Mouse (Mus musculus) lung, embryonic 16.5 days (tissue): Measurements from ENCODE around the gene Pdf. TPM values are rescaled to one million over a fixed set of nuclear protein-coding genes. Genes with fewer than 3 reads are reported as not detected.
"Not testable (repeated sequence)": the region's sequence is repeated elsewhere in the genome, so short reads cannot be mapped to it uniquely, and the experiment has no call there.

Experiments
- ATAC-seq: fragments of 200-750 bp; cut with Nextera tagmentation; 2 replicates; pipeline ENCODE4 v1.8.0; 2017; ENCODE audit warnings: low read depth, mild to moderate bottlenecking, moderate library complexity
- H3K27ac ChIP-seq: fragments of 300-500 bp; sonication (generic); 2 replicates; pipeline ENCODE4 v1.5.1; 2014; ENCODE audit warnings: mild to moderate bottlenecking, control low read depth, low read length
- H3K27me3 ChIP-seq: fragments of 300-500 bp; sonication (generic); 2 replicates; pipeline ENCODE4 v1.6.1; 2014; ENCODE audit warnings: low read depth, low read length, mixed read lengths; ENCODE audit not compliant: control insufficient read depth, insufficient read depth
- H3K36me3 ChIP-seq: fragments of 300-500 bp; sonication (generic); 2 replicates; pipeline ENCODE4 v1.6.1; 2014; ENCODE audit warnings: low read length; ENCODE audit not compliant: control insufficient read depth, insufficient read depth
- H3K4me1 ChIP-seq: fragments of 300-500 bp; sonication (generic); replicated peaks from 2 replicates; pipeline ENCODE4 v1.6.1; 2014; ENCODE audit warnings: low read length, mixed read lengths; ENCODE audit not compliant: control insufficient read depth, insufficient read depth
- H3K4me2 ChIP-seq: fragments of 300-500 bp; sonication (generic); 2 replicates; pipeline ENCODE4 v1.6.1; 2014; ENCODE audit warnings: low read depth, low read length, control low read depth
- H3K4me3 ChIP-seq: fragments of 300-500 bp; sonication (generic); 2 replicates; pipeline ENCODE4 v1.5.1; 2014; ENCODE audit warnings: mild to moderate bottlenecking, low read length, control low read depth
- H3K9ac ChIP-seq: fragments of 300-500 bp; sonication (generic); 2 replicates; pipeline ENCODE4 v1.6.1; 2014; ENCODE audit warnings: low read length, control low read depth
- H3K9me3 ChIP-seq: fragments of 300-500 bp; sonication (generic); 2 replicates; pipeline ENCODE4 v1.6.1; 2016; ENCODE audit warnings: low read length; ENCODE audit not compliant: control insufficient read depth
- WGBS: fragments of 180-500 bp; shearing (Covaris S2); extraction: QIAGEN DNeasy Blood & Tissue Kit; methylation state at CpG from one replicate; pipeline ENCODE4 v1.1.7; 2014; 5-methylcytosine and 5-hydroxymethylcytosine counted together
- polyA plus RNA-seq: library from polyadenylated mRNA; unstranded; fragments of >200 nt; fragmentation: Nextera tagmentation; extraction: Ambion mirVana; gene quantifications from 2 replicates; pipeline ENCODE4 v1.2.1, GENCODE M21; 2015

Gene Pdf
- polyA plus RNA-seq, 1 experiment from 2014 or later: 35.5 TPM

GRCm38 (mm10) chr8:107046976-107047375, 1.4 kb downstream of the Pdf start:
- Histone ChIP-seq H3K4me2 (no peak overlapping the region), H3K36me3 (peaks cover 55% of the 10 kb centered on the region), H3K4me3 (no peak overlapping the region), H3K27ac (no peak overlapping the region), H3K9ac (no peak overlapping the region), H3K9me3 (no peaks in the 10 kb centered on the region), H3K27me3 (no peaks in the 10 kb centered on the region), H3K4me1 (peaks cover 6% of the 10 kb centered on the region; the same call in 1 of the 2 replicates)
- 83% methylated on average over 5 of the region's 5 CpGs for WGBS
- ATAC-seq: no peak

- H3K4me2 ChIP-seq: no peak overlapping the region
- H3K27me3 ChIP-seq: no peaks in the 10 kb centered on the region
- H3K27ac ChIP-seq: no peak overlapping the region
- H3K4me3 ChIP-seq: no peak overlapping the region
- H3K9ac ChIP-seq: no peak overlapping the region
- peaks cover 6% of the 10 kb centered on the region; the same call in 1 of the 2 replicates for H3K4me1 ChIP-seq
- no peaks in the 10 kb centered on the region for H3K9me3 ChIP-seq
- ATAC-seq: no peak
- 86% methylated on average over 6 of the region's 6 CpGs for WGBS
- peaks cover 52% of the 10 kb centered on the region for H3K36me3 ChIP-seq
These were observed 2.9 kb downstream of the Pdf start for GRCm38 (mm10) chr8:107045478-107045877.

GRCm38 (mm10) chr8:107040632-107041031, 7.8 kb downstream of the Pdf start:
- H3K27ac ChIP-seq: no peak overlapping the region
- H3K36me3 ChIP-seq: peaks cover 34% of the 10 kb centered on the region
- 72% methylated on average over 7 of the region's 7 CpGs for WGBS
- no peak overlapping the region for H3K4me3 ChIP-seq
- H3K4me2 ChIP-seq: no peak overlapping the region
- H3K4me1 ChIP-seq: no peaks in the 10 kb centered on the region
- no peaks in the 10 kb centered on the region for H3K27me3 ChIP-seq
- no peaks in the 10 kb centered on the region for H3K9me3 ChIP-seq
- no peak for ATAC-seq
- no peak overlapping the region for H3K9ac ChIP-seq

GRCm38 (mm10) chr8:107036626-107037025, 11.8 kb downstream of the Pdf start:
- Histone ChIP-seq H3K4me1 (peaks cover 17% of the 10 kb centered on the region), H3K9me3 (no peaks in the 10 kb centered on the region), H3K36me3 (peaks cover 3% of the 10 kb centered on the region), H3K4me2 (no peak overlapping the region), H3K4me3 (no peak overlapping the region), H3K27ac (no peak overlapping the region), H3K9ac (no peak overlapping the region), H3K27me3 (no peaks in the 10 kb centered on the region)
- no peak for ATAC-seq
- WGBS: 67% methylated on average over 8 of the region's 8 CpGs

GRCm38 (mm10) chr8:107035641-107036040, 12.8 kb downstream of the Pdf start:
- no peak for ATAC-seq
- peaks cover 2% of the 10 kb centered on the region; the same call in 1 of the 2 replicates for H3K36me3 ChIP-seq

GRCm38 (mm10) chr8:107033609-107034008, 14.8 kb downstream of the Pdf start:
- not testable (repeated sequence) for H3K36me3 ChIP-seq, ATAC-seq, H3K4me2 ChIP-seq, H3K9ac ChIP-seq, H3K4me3 ChIP-seq, H3K27me3 ChIP-seq, H3K27ac ChIP-seq, H3K9me3 ChIP-seq
- peaks cover 17% of the 10 kb centered on the region for H3K4me1 ChIP-seq
- WGBS: 92% methylated on average over 2 of the region's 2 CpGs

More at GRCm38 (mm10) chr8:107035641-107036040, 12.8 kb downstream of the Pdf start:
- H3K4me1 ChIP-seq: peaks cover 17% of the 10 kb centered on the region
- no peak overlapping the region for H3K4me2 ChIP-seq
- H3K4me3 ChIP-seq: no peak overlapping the region
- no peak overlapping the region for H3K9ac ChIP-seq
- no peak overlapping the region for H3K27ac ChIP-seq
- H3K9me3 ChIP-seq: no peaks in the 10 kb centered on the region
- no peaks in the 10 kb centered on the region for H3K27me3 ChIP-seq
- WGBS: 88% methylated on average over 3 of the region's 3 CpGs

GRCm38 (mm10) chr8:107031577-107032090, 16.8 kb downstream of the Pdf start:
- peak overlapping the region; percentile 85 for H3K4me2 ChIP-seq
- 0% methylated on average over 40 of the region's 40 CpGs for WGBS

GRCm38 (mm10) chr8:107030650-107031576, 17.5 kb downstream of the Pdf start, which contains the start of gene Vps4a:
Gene Vps4a (plus strand): TSS chr8:107031222.
- peak within 1 kb of the TSS; percentile 97 for H3K9ac ChIP-seq
- no peaks in the 10 kb centered on the region for H3K36me3 ChIP-seq
- ATAC-seq: peak; percentile 97
- H3K9me3 ChIP-seq: no peaks in the 10 kb centered on the region
- H3K4me2 ChIP-seq: peak within 1 kb of the TSS; percentile 85
- H3K4me3 ChIP-seq: peak within 1 kb of the TSS; percentile 95
- peak within 1 kb of the TSS; percentile 87 for H3K27ac ChIP-seq
- no peaks in the 10 kb centered on the region for H3K27me3 ChIP-seq
- 4% methylated on average over 66 of the region's 66 CpGs for WGBS
- H3K4me1 ChIP-seq: peaks cover 17% of the 10 kb centered on the region

More at GRCm38 (mm10) chr8:107031577-107032090, 16.8 kb downstream of the Pdf start:
- H3K4me3 ChIP-seq: peak overlapping the region; percentile 95
- no peak for ATAC-seq
- H3K9me3 ChIP-seq: no peaks in the 10 kb centered on the region
- H3K27me3 ChIP-seq: no peaks in the 10 kb centered on the region
- H3K27ac ChIP-seq: peak overlapping the region; percentile 87
- no peaks in the 10 kb centered on the region for H3K36me3 ChIP-seq
- H3K9ac ChIP-seq: peak overlapping the region; percentile 97
- peaks cover 17% of the 10 kb centered on the region for H3K4me1 ChIP-seq

GRCm38 (mm10) chr8:107030058-107030457, 18.4 kb downstream of the Pdf start:
- Histone ChIP-seq H3K27me3 (no peaks in the 10 kb centered on the region), H3K36me3 (no peaks in the 10 kb centered on the region), H3K4me2 (no peak overlapping the region), H3K4me1 (peaks cover 17% of the 10 kb centered on the region), H3K4me3 (no peak overlapping the region), H3K27ac (no peak overlapping the region), H3K9ac (no peak overlapping the region), H3K9me3 (no peaks in the 10 kb centered on the region)
- 59% methylated on average over 5 of the region's 5 CpGs for WGBS
- ATAC-seq: no peak
